Mouse (Mus musculus) c-Kit-positive CD71-negative TER-119-negative erythroid progenitor cells, embryonic 14.5 days (primary cell): ENCODE results near the gene Olfr591.
"Not testable (repeated sequence)": the region's sequence is repeated elsewhere in the genome, so short reads cannot be mapped to it uniquely, and the experiment has no call there.

Experiments used
- DNase-seq: peaks from one replicate; pipeline ENCODE4 v3.0.0-alpha.2; 2013; ENCODE audit warnings: low read depth

Olfr591 gene

DNA sequence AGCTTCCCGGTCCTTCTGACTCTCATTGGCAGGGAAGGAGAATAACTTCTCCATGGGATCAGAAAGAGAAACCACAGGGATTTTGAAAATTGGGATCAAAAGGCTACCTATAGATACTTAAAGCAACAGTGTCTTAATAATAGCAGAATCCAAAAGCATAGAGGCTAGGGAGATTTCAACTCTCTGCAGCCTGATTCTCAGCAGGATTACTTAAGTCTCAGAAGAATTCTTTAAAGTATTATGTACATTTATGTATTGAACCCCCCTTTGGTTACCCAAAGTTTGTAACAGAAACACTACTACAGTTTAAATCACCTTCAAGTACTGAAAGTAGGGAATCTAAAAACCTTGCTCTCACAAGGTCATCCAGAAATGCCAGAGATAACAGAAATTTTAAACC is at the start of gene Olfr591:
TSS of gene Olfr591 (minus strand) at position 101 of the 400 bp plus-strand sequence.
- no peak for DNase-seq

- no peak for DNase-seq
Measured at GRCm38 (mm10) chr7:103216696-103217095, 38.6 kb upstream of the Olfr591 start, which contains the start of gene Olfr594. Gene Olfr594, plus strand, starts transcription at chr7:103216996.

- DNase-seq: not testable (repeated sequence)
Measured at GRCm38 (mm10) chr7:103212050-103212449, 33.9 kb upstream of the Olfr591 start.

- no peak for DNase-seq
Measured at GRCm38 (mm10) chr7:103211562-103211961, 33.4 kb upstream of the Olfr591 start, which contains the start of gene Olfr593. Gene Olfr593, plus strand, starts transcription at chr7:103211862.

DNA sequence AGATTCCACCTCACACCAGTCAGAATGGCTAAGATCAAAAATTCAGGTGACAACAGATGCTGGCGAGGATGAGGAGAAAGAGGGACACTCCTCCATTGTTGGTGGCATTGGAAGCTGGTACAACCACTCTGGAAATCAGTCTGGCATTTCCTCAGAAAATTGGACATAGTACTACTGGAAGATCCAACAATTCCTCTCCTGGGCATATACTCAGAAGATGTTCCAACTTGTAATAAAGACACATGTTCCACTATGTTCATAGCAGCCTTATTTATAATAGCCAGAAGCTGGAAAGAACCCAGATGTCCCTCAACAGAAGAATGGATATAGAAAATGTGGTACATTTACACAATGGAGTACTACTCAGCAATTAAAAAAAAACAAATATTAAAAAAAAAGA is 6.4 kb upstream of the Olfr591 start, which contains the start of gene Olfr592:
TSS of gene Olfr592 (plus strand) at position 301 of the 400 bp plus-strand sequence.
- DNase-seq: not testable (repeated sequence)

DNA sequence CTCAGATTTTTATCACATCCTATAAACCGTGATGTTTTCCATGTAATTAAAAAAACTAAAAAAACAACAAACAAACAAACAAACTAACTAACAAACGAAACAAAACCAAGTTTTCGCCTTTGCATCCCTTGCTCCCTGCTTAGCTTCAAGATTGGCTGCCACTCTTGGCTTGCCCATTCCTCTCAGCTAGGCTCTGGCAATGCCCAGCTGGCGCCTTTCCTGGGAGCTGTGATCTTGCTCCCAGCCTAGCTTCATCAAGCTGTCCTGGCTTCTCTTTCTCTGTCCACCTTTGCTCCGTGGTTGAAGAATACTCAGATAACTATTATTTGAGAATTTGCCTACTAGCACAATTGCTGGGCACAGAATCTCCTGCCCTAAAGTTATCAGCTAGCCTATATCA is 8.4 kb downstream of the Olfr591 start:
- no peak for DNase-seq

DNA sequence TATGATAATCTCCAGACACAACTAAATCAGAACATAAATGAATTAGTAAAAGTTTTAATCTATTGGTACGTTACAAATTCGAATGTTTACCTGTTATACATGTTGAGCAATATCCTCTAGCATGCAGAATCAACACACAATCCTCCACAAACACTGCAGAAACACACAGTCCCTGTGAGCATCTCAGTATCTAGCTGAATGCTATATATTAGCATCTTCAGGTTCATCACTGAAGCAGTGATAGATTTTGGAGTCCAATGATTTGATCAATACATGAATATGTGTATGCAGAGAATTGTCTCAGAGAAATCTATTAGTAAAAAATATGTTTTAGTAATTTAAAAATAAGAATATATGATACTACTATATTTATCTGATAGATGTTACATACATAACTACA is 21.9 kb downstream of the Olfr591 start, which contains the start of gene Olfr589:
TSS of gene Olfr589 (minus strand) at position 101 of the 400 bp plus-strand sequence.
- DNase-seq: no peak

GRCm38 (mm10) chr7:103140579-103140978 is 37.6 kb downstream of the Olfr591 start, which contains the start of gene Olfr588-ps1:
Gene Olfr588-ps1, plus strand, starts transcription at chr7:103140879.
- no peak for DNase-seq

- no peak for DNase-seq
Measured at GRCm38 (mm10) chr7:103125538-103125937, 52.6 kb downstream of the Olfr591 start, which contains the start of gene Olfr586. Gene Olfr586, minus strand, starts transcription at chr7:103125638.

DNA sequence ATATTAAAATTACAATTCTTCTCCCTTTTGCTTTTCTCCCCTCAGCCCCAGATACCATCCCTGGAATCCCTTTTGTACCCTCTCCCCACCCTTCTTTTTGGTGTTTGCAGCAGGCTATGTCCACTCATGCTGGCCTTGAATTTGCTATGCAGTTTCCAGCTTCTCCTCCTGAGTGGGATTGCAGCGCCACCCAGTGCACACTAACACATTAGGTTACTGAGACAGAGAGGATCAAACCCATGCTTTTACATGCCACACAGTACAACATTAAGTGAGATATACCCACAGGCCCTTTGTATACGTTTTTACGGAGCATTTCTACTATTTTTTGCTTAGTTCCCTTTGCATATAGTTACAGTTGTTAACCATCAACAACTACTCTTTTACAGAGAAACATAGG is 58.7 kb downstream of the Olfr591 start:
- DNase-seq: no peak
